Mouse (Mus musculus) cerebellum, postnatal 36 days (tissue): Measurements from ENCODE around the gene Mybphl.

Experiments
- DNase-seq, 2 experiments: peaks; one replicate each; pipeline ENCODE4 v3.0.0; 2021 to 2022; ENCODE audit warnings: mixed read lengths in 2 of 2

The Mybphl gene

DNA sequence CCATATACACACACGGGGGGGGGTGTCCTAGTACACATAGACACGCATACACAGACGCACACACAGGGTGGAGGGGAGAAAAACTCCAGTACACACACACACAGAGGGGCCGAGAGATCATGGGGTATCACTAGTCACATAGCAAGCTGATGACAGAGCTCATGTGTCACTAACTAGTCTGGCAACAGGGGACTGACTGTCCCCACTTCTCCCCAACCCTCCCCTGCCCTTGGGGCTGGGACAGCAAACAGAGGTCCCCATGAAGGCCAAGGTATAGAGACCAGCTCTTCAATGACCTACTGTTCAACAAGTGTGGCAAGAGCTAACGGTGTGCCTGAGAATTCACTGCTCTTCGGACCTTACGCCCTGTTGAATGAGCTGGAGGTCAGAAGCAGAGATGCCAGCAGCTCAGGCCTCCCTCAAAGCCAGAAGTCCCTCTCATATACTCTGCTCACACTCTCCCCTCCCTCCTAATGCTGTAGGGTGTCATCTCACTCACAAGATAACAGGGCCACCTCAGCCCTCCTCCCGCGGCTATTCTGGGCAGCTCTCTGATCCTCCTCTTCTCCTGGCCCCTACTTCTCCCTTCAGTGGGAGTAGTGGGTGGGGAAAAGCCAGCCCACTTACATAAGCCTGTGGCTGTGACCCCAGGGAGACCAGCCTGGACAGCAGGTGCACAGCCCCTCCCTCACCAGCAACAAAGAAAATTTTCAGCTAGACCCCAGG, at the start of gene Mybphl:
Gene Mybphl (plus strand): TSS at position 642 of the 726 bp plus-strand sequence.
- DNase-seq, result no peak

- no peak for DNase-seq
Observed at GRCm38 (mm10) chr3:108318517-108318916, 46.2 kb upstream of the Mybphl start.

DNA sequence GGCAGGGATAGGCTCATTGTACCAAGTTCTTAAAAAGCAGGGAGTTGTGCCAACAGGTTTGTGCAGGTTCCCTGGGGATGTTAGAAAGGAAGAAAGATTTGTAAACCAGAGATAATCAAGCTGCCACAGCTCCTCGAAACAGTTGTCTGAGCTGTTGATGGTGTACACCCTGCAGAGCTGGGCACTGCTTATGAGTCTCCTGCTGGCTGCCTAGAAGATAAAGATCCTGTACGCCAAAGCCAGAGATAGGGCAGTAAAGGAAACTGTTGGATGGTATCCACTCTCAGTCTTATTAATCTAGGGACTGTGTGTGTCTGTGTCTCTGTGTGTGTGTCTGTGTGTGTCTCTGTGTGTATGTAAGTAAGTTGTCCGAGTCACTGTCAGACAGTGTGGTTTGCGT, 43.0 kb upstream of the Mybphl start:
- DNase-seq, result peak in 1 of 2 experiments; percentile 27

- DNase-seq, result no peak
Observed at GRCm38 (mm10) chr3:108322136-108322535, 42.6 kb upstream of the Mybphl start.

GRCm38 (mm10) chr3:108322962-108323361, 41.7 kb upstream of the Mybphl start:
- no peak for DNase-seq

DNA sequence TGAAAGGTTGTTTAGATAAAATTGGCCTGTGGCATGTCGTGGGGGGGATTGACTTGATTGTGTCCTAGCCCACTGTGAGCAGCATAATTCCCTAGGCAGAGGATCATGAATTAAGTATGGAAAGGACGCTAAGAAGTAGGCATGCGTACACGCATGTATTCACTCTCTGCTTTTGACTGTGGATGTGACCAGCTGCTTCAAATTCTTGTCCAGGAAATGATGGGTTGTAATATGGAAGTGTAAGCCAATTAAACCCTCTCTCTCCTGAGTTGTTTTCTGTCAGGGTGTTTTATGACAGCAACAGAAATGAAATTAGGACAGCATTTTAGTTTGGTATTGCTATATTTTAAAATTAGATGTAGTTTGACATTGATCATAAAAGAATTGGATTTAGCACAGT, 39.9 kb upstream of the Mybphl start:
- no peak for DNase-seq

GRCm38 (mm10) chr3:108325521-108325920, 39.2 kb upstream of the Mybphl start:
- no peak for DNase-seq

DNA sequence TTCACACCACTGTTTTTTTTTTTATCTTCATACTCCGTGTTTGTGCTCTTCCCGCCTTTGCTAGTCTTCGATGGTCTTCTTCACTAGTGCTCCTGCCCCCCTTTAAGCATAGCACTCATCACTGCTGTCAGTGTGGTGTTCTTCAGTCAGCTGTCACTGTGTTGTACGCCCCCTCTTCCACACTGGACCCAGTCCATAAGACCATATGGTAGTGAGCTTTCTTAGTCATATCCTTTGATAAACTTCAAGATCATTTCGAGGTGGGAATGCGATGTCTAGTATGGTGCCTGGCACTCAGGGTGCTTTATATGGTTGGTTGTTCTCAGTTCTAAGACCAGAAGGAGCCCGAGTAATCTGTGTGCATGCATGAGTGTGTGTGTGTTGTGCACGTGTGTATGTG, 37.4 kb upstream of the Mybphl start:
- DNase-seq, result no peak

DNA sequence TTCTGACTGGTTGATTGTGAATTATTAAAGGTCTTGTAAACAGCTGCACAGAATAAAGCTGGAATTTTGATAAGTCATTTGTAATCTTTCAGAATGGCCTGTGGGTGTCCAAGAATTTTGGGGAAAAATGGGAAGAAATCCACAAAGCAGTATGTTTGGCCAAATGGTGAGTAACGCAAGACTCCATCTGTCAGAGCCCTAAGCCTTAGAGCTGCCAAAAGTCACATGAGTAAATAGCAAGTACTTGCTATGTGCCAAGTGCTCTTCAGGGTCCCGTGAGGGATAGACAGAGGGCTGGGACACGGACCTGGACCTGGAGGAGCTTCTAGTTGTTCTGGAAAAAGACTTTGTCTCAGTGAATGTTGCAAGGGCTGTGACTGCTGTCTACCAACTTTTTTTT, 36.8 kb upstream of the Mybphl start:
- DNase-seq, result peak in 1 of 2 experiments; percentile 17

- DNase-seq, result peak; percentile 37 to 54
Observed at GRCm38 (mm10) chr3:108328441-108328841, 36.3 kb upstream of the Mybphl start.

DNA sequence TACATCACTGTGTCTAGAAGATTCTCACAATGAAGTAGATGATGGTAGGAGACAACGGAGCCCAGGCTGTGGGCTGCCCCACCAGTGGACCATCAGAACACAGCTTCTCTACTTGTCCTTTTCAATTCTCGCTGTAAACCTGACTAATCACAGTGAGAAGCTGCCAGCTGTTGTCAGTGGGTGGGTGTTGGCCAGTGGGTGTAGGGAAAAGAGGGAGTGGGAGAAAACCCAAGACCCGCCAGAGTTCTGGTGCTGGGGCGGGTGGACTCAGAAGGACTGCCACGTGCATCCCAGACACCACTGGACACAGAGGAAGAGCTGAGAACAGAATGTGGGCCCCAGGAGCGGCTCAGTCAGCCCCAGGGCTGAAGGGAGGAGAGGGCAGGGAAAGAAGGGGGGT, 33.9 kb upstream of the Mybphl start:
- DNase-seq, result no peak

GRCm38 (mm10) chr3:108336878-108337277, 27.8 kb upstream of the Mybphl start:
- no peak for DNase-seq

- no peak for DNase-seq
Observed at GRCm38 (mm10) chr3:108341040-108341439, 23.7 kb upstream of the Mybphl start.

DNA sequence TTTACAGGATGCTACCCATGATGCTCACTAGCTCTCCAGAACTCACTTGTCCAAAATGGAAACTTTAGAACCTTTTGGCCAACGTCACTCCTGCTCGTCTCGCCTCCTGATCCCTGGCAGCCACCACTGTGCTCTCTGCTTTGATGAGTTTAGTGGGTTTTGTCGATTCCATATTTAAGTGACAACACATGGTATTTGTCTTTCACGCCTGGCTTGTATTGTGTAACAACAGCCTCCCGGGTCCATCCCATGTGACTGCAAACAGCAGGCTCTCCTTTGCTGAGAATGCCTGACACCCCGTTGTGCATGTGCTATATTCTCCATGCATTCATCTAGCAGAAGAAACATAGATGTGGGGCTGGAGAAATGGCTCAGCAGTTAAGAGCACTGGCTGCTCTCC, 22.5 kb upstream of the Mybphl start:
- no peak for DNase-seq

DNA sequence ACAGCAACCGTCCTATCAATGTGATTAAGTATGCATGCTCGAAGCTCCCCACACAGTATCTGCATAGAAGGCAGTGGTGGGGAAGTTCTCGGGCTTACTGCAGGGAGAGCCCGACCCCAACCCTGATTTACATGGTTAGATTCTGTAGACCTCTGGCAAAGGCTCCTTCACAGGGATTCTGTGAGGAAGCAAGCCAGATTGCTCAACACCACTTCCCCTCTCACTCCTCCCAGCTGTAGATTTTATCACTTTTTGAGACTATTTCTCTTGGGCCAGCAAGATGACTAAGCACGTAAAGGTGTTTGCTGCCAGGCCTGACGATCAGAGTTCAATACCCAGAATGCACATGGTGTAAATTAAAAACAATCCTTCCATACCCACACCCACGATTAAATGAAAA, 18.9 kb upstream of the Mybphl start:
- DNase-seq, result no peak

- DNase-seq, result no peak
Observed at GRCm38 (mm10) chr3:108348376-108348775, 16.3 kb upstream of the Mybphl start.

GRCm38 (mm10) chr3:108355245-108355644, 9.5 kb upstream of the Mybphl start:
- no peak for DNase-seq

GRCm38 (mm10) chr3:108357051-108357450, 7.7 kb upstream of the Mybphl start:
- no peak for DNase-seq

- DNase-seq, result peak in 1 of 2 experiments; percentile 24
Observed at GRCm38 (mm10) chr3:108358445-108358844, 6.3 kb upstream of the Mybphl start.

DNA sequence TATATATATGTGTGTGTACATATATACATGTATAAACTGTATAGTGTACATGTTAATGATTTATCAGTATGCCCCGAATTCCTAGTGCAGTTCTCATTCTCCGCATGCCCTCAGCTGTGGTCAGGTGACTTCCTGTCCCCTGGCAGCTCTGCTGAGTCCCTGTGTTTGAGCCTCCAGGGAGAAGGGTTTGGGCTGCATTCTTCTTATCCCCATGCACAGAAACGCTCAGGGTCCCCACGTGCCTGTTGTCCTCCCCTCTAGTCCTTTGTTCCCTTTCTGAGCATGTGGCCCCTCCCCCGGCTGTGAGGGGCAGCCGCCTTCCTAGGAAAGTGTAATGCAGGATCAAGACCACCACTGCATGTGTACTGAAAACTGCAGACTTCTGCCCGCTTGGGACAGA, 3.8 kb upstream of the Mybphl start:
- no peak for DNase-seq

DNA sequence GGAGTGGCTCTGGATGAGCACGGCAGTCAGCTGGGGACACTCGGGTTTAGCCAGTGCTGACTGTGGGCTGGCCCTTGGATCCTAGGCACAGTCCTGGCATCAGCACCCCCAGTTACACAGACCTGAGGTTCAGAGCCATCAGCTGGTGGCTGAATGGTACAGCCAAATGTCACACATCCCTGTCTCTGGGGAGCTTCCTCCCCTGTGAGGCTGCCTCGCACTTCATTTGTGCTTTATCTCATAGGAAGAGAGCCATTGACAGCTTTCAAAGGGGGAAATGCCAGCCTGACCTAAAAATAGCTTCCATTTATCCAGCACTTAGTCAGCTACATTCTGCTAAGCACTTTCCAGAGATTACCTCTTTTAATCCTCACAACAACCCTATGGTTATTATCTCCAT, 1.1 kb upstream of the Mybphl start:
- no peak for DNase-seq

- peak; percentile 32 to 34 for DNase-seq
Observed at GRCm38 (mm10) chr3:108367173-108367572, 2.5 kb downstream of the Mybphl start.

DNA sequence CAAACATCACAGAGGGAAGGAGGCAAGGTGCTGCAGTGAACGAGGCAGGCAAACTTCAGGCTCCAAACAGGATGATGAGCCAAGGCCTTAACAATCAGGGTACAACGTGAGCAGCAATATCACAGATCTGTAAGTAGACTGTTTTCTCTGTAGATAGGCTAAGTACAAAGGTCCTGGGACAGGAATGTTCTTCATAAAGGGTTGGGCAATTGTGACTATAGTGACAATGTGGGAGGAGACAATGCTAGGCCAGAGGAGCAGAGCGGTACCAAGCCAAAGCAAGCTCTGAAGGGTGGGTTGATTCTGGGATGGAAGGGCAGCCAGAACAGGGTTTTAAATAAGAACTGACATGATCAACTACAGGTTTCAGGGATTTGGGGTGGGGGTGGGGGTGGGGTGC, 3.1 kb downstream of the Mybphl start:
- no peak for DNase-seq

DNA sequence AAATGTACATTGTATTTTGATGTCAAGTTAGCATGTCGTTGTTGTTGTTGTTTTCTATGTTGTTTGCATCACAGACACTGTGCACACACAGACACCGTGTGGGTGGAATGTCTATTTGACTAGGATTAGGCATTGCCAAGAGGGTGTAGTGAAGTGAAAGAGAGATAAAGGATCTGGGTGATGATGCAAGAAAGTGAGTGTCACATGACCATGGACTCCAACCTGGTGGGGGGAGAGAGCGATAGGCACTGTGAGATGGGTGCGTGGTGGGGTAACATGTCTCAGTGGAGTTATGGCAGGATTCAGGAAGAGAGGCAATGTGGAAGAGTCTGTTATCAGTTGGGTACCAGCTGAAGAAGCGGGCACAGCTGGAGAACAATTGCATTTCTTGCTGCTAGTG, 4.0 kb downstream of the Mybphl start:
- no peak for DNase-seq

DNA sequence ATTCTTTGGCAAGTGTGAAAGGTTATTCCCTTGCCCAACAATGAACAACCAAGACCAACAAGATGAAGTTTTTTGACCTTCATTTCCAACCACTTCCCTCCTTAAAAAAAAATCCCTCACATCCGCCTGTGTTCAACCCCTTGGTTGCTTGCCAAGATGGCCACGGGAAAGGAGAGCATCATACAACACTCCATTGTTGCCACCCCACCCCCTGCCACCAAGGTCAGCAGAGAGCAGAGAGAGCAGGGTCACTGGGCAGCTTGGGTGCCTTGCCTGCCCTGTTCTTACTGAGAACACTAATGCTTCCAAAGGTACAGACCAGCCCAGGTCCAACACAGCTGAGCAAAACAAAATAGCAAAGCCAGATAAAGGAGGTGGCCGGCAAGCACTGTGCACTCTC, 7.6 kb downstream of the Mybphl start:
- DNase-seq, result no peak
